Mouse (Mus musculus): ENCODE data around the gene Dapk2.
A peak's percentile ranks its signal among the peaks of the same experiment; 100 is the strongest.

Gene Dapk2

DNA sequence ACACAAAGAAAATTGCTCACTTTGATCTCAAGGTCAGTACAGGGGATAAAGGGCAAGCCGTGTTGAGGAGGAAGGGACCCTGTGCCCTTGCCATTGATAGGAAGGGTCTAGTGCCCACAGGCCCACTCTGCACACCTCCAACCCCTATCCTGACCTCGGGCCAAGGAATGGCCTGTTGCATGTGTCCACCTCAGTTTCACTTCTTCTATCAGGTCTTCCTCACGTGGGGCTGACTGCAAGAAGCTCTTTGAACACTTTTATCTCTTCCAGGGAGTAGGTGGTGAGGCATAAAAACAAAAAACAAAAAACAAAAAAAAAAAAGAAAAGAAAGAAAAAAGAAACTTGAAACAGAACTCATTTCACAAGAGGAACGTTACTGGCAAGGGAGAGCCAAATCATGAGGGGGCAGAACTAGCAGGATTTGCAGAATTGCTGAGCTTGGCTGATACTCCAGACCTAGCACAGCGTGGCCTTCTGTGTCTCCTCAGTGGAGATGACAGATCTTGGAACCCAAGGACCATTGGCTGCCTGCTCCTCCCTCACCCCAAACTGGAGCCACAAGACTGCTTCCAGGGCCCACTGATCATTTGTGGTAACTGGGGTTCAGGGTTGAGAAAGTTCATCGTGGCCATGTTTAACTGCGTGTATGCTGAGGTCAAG is 73.9 kb downstream of the Dapk2 start:
- no peak for DNase-seq (ENCODE audit: low spot score)

DNA sequence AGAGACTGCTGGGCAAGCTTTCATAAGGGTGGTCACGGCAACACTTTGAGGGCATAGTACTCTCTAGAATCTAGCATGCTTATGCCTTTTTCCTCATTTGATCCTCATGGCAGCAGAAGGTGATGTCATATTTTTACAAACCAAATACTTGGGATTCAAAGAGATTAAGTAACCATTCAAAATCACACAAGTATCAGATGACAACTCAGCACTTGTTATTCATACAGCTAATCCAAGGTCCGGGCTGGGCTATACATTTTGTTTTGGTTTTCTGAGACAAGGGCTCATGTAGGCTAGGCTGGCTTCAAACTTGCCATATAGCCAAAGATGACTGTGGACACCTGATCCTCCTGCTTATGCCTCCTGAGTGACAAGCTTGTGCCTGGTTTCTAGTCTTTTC is 78.6 kb downstream of the Dapk2 start:
- DNase-seq (ENCODE audit: low spot score) = no peak

DNA sequence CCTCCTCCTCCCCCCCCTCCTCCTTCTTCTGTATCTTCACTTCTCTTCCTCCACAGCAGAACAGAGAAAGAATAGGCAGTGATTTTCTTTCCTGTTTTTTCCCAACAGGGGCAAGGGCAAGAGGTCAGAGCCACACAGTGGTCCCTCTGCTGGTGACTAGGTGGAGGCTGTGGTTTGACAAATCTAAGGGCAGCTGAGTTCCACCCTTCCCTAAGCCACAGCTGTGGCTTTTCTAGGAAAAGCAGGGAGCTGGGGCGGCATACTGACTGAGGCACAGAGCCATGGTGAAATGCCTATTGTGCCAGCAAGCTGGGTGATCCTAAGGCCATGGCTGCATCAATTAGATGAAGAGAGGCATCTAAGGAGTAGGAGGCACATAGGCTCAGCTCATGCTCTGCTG is 79.7 kb downstream of the Dapk2 start:
- no peak for DNase-seq (ENCODE audit: low spot score)

DNA sequence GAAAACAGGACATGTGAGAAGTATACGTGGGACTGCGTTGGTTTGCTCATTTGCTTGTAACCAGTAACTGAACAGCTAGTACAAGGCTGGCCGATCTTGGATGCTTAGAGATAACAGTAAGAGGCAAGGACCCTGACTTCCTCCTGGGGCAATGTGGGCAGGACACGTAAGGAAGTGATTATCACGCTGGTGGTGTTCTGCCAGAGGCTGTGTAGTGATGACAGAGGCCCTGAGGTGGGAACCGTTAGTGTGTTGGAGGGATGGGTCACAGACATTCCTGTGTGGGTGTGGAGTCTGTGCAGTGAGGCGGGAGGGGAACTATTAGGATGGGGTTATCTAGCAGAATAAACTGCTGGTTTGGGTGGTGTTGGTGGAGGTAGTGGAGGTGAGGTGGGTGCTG is 81.2 kb downstream of the Dapk2 start:
- DNase-seq (ENCODE audit: low spot score) = no peak

DNA sequence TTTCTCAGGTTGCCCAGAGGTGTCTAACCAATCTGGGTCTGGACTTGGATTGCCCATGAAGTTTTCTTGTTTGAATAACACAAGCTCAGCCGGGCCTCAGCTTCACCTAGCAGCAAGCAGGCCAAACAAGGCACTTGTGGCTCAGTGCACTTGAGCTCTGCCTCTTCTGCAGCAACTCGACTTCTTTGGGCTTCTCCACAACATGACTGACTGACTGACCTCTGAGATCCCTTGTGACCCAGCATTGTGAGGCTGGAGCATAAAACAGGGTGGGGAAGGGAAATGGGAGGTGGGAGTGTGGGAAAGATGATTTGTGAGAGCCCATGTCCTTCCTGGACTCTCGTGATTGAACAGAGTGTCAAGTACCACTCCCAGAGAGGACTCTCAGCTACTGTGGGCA is 81.7 kb downstream of the Dapk2 start:
- no peak for DNase-seq (ENCODE audit: low spot score)

DNA sequence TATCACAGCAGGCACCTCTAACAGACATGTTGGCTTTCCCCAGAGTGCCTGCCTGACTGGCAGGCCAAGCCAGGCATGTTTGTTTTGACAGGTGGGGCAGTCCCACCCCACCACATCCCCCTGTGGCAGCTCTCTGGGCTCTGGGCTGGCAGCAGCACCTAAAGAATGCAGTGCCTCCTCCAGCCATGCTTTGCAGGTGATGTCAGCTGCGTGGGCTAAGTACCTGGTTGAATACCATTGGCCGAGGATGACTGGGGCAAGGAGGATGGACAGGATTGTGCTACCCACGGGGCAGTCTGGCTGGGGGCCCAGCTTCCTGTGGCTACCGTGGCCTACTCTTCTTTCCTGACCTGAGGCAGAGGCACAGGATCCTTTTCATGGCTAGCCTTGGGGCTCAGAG is 82.5 kb downstream of the Dapk2 start:
- no peak for DNase-seq (ENCODE audit: low spot score)

DNA sequence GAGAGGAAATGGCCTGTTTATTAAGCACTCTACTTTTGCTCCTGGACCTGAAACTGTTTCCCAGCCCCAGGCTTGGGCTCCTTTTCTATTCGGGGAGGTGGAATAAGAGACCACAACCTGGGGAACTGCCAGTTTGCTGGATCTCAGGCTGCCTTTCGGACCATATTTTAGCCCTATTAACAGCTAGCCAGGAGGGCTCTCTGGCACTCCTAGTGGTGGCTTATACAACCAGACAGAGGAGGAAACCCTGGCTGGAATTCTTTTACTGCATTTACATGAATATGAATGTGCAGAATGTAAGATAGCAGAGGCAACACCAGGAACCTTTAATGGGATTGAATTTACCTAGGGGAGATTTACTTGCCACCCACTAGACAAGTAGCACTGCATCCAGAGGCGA is 83.0 kb downstream of the Dapk2 start:
- peak; percentile 75 for DNase-seq (ENCODE audit: low spot score)

DNA sequence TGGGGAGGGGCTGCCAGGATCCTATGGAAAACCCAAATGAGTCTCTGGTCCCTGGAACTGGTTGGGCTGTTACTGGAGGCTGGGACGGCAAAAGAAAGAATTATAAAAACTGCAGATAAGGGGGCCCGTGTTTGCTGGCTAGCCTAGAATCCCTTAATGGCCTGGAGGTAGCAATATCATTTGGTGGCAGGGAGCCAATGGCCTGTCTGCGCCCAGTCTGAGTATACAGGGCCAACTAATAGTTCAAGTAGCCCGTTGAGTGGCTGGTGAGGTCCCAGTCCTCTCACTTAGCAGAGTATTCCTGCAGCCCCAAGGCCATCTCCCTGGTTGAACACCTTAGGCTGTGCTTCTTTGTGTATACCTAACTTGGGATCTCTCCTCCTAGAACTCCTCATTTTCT is 83.7 kb downstream of the Dapk2 start:
- DNase-seq (ENCODE audit: low spot score) = no peak

DNA sequence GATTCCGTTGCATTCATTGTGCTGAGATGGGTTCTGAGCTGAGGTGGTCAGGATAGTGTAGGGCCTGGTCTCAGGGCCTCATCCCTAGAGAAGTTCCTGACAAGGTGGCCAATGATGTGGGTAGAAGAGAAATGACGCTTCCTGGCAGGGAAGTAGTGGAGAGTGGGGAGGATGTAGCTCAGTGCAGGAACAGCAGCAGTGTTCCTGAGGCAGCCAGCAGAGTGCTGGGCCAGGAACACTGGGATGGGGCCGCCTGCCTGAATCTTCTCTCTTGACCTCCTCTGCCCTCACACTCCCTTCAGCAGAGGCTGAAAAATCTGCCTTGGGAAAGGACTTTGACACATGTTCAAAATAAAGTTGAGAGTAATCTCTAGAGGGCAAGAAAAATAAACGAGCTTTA is 85.2 kb downstream of the Dapk2 start:
- no peak for DNase-seq (ENCODE audit: low spot score)

DNA sequence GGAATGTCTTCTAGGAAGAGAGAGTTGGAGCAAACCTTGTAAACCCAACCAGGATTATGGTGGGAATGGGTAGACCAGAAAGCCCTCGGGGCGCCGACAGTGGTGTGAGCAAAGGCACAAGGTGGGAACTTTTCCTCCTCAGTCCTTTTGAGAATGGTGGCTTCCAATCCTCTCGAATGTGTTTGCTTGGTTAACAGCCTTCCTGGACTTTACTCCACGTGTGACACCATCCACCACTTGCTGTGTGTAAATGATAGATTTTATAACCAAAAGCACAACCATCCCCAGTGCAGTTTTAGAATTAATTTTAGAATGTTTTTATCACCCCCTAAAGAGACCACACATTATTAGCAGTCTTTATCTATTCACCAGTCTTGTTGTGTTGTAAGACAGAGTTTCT is 86.1 kb downstream of the Dapk2 start:
- no peak for DNase-seq (ENCODE audit: low spot score)

DNA sequence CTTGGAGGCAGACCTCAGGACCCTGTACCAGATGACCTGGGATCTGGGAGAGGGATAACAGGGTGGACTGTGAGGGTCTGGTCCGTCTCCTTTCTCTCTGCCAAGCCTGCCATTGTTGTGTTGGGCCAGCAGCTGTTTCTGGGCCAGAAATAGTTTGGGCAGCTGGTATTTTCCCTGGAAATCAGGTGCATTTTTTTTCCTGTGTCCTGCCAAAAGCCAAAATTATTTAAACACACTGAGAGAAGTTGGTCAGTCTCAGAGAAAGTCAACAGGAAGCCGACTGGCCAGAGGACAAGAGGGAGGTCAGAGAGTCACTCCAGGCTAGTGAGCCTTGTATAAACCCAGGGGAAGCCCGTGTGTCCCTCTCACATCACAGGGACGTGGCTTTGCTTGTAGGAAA is 87.7 kb downstream of the Dapk2 start:
- no peak for DNase-seq (ENCODE audit: low spot score)

DNA sequence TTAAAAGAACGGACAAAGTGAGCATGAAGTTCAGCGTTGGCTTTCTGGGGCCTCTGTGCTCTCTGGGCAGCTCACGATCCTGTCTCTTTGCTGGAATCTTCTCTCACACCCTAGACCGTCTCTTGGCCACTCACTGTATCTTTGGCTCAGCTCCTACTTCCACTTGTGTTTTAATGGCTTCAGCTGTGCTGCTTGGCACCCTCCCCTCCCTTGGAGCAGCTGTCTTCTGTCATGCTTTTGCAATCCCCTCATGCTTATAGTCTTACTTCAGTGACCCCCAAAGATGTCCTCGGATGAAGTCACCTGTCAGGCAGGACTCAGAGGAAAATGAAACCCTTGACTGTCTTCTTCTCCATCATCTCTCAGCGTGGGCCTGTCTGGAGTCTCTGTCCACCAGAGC is 91.3 kb downstream of the Dapk2 start:
- no peak for DNase-seq (ENCODE audit: low spot score)

DNA sequence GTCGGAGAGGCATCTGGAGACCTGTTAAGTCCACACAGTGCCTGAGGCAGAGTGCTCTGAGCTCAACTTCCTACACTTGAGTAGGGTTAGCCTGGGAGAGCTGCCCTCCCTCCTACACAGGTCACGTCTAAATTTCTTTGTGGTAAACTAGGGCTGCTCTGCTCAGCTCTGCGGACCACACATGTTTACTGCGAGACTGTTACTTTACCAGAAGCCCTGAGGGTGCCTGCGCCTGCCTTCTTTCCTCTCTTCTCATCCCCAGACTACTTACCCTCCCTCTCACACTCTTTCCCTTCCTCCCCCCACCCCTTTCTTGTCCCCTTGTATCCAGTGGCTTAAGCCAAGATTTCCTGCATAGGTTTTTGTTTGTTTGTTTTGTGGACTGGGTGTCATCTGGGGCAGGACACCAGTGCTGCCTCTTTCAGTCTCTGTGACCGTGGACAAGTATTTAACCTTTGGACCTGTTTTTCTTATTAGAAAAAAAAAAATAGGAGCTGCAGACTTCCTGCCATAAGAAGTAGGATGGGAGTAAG is 93.2 kb downstream of the Dapk2 start:
- DNase-seq (ENCODE audit: low spot score) = peak; percentile 32

DNA sequence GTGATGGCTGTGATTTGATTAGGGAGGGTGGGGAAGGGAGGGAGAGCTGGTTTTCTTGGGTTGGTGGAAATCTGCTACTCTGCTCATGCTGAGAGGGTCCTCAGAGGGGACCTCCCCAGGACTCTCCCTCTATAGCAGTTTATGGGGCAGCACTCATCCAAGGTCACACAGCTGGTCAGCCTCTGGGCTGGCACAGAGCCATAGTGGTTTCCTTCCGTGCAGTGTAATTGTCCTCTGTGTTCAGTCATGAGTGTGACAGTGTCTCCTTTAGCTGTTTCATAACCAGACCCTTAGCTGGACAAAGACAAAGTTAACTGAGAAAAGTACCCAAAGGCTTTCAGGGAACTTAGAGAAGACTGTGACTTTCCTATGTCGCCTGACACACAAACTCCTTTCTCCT is 103.7 kb downstream of the Dapk2 start:
- no peak for DNase-seq (ENCODE audit: low spot score)

DNA sequence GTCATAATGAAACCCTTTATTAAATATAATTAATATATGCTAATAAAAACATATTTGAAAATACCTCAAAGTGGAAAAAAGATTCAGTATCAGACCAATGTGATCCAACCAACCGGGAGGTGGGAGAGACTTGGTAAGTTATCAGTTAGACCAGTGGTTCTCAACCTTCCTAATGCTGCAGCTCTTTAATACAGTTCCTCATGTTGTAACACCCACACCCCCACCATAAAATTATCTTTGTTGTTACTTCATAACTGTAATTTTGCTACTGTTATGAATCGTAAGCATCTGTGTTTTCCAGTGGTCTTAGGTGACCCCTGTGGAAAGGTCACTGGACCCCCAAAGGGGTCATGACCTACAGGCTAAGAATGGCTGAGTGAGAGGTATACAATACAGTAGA is 105.7 kb downstream of the Dapk2 start:
- DNase-seq (ENCODE audit: low spot score) = no peak

DNA sequence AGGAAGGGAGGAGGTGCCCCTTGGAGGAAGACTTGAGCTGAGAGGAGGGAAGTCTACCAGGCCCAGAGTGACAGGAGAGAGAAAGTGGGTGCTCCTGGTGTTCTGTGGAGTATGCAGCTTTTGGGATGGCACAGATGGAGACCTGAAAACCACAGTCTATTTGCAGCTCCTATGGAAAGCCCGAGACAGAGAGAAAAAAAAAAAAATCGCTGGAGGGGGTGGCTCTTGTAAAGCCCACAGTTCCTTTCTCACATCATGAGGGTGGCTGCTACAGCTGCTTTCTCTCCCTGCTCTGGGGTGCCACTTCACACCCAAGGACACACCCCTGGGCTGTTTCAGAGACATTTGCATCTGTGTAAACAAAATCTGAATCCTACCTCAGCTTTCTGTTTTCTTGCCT is 107.6 kb downstream of the Dapk2 start:
- DNase-seq (ENCODE audit: low spot score) = no peak

DNA sequence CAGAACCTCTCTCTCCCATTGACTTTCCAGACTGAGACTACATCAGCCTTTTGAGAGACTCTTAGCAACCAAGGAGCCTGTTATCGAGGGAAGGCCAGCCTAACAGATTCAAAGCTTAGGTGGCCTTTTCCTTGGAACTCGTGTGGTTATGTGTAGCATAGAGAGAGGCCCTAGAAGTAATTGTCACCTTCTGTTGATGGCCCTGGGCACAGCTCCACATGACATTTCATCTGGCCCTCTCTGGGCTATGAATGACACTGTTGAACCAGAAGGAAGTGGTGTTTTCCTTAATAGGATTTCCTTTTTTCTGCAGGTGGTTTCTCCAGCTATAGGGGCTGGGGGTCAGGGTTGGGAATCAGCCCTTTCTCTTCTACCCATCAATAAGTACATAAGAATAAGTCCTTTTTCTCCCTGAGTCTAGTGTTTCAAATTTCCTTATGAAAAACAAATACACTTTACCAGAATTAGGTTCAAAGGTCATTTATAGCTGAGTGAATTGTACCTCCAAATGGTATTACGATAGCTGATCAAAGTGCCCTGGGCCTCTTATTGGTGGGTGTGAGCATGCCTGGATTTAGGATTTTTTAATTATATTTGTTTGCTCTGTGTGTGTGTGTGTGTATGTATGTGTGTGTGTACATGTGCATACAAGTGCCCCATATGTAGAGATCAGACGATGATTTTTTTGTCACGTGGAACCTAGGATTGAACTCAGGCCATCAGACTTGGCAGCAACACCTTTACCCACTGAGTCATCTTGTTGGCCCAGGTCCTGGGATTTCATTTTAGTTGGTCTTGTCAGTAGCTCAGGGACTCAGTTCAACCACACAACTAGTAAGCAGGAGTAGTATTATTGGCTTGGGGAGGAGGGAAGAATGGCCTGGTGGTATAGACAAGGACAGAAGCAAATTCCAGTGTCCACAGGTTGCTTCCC is 108.5 kb downstream of the Dapk2 start:
- no peak for DNase-seq (ENCODE audit: low spot score)

DNA sequence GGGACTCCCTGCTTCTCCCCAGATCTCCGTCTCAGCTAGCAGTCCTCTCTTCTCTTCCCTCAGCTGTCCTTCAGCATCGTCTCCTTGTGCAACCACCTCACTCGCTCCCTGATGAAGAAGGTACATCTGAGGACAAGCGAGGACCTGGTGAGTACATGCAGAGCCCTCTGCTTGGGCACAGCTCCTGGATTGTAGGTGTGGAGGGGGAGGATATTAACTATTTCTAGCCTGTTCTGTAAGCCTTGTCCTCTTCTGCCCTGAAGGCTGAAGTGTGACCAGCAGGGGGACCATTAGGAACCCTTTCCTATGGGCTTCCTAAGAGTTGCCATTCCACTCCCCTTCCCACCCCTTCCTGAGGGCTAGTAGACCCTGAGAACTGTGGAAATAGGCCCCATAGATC is 110.8 kb downstream of the Dapk2 start:
- DNase-seq (ENCODE audit: low spot score) = no peak

DNA sequence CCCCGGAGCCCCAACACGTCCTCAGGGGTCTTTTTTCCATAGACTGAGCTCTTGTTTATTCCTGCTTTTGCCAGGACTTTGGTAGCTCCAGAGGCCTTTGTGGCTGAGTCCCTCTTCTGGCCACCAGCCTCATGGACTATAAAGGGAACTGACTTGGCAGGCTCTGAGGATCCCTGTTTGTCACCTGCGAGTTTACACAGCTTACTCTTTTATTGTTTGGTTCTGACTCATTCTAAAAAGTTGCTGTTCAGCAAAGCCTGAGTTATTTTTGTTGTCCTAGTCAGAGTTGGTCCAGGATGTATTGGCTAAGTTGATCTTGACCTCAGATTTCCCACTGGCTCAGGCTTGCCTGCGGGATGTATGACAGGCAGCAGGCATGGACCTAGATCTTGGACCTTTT is 112.0 kb downstream of the Dapk2 start:
- no peak for DNase-seq (ENCODE audit: low spot score)

DNA sequence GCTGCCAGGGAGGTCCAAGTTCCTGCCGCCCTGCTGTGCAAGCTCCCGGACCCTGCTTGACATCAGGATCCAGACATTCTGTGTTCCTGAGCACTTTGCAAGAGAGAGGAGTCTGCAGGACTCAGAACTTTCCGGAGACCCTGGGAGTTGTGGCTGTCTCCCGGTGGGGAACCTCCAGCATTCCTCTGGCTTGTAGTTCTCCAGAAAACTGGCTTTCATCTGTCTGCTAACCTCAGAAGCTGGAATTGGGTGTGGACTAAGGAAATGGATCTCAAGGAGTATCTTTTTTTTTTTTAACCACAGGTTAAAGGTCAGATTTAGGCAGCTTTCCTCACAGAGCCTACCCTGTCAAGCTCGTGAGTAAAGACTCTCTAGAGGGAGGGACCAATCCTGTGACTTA is 113.7 kb downstream of the Dapk2 start:
- DNase-seq (ENCODE audit: low spot score) = no peak

DNA sequence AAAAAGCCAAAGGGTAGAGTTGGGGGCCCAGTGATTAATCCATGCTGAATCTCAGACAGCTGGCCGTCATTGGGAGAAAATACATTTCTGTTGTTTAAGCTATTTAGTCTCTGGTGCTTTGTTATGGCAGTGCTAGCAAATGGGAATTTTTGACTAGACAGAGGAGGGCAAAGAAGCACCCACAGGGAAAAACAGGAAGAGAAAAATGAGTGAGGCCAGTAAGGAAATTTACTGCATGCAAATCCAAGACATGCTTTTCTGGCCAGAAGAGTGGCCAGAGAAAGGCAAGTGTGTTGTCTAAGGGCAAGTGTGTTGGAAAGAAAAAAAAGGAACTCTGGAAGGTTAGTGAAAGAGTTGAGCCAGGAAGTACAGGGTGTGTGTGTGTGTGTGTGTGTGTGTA is 115.6 kb downstream of the Dapk2 start:
- DNase-seq (ENCODE audit: low spot score) = no peak

DNA sequence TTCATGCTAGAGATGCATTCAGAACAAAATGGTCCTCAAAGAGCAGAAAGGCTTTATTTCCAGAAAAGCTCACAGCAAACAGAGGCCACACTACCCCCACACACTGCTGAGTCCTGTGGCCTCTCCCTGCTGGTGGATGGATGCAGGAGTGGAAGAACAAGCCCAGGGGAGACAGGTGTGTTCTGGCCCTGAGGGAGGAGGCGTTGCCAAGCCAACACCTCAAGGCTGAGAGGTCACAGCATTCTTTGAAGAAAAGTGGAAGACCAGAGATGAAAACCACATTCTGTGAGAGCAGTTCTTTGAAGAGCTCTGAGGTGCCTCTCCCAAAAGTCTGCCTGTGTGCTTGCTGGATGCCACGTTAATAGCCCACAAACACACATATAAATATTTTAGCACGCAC is 116.6 kb downstream of the Dapk2 start:
- no peak for DNase-seq (ENCODE audit: low spot score)

DNA sequence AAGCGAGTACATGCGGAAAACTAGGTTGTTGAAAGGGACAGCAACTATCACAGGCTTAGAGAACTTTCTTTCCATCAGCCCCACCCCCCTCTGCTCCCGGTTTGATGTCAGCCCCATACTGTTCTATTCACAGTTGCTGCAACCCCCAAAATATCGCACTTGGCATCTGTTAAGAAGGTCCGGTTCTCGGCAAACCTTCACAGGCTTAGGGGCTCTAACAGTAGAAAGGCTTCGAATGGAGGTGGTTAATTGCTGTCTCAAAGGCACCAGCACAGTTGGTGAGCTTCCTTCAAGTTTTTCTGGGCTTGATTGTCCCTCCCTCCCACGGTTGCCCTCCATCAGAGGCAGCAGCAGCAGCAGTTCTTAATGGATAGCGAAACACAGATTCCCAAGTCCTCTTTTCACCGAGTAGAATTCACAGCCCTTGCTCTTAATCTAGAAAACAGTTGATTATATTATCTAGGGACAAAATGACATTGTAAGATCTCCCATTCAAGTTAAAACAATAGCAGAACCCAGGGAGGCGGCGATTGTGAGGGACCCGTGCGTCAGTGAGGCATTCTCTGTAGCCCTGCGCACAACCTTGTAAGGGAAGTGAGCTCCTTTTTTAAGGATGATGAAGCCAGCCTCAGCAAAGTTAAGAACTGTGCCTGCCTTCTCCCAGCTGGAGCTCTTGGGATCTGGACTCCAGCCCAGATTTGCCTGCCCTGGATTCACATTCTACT is 117.4 kb downstream of the Dapk2 start:
- peak; percentile 64 for DNase-seq (ENCODE audit: low spot score)

Measured in embryo, embryonic 10.5 days (tissue).